Mouse (Mus musculus): ENCODE data around the gene Rarg. TPM values are rescaled to one million over a fixed set of nuclear protein-coding genes. Genes with fewer than 3 reads are reported as not detected.

Gene Rarg
- total RNA-seq (2021) (10 to 100 TPM; 21.0 to 35.8 TPM), polyA plus RNA-seq (2012; rRNA removed) (29.9 and 32.4 TPM in 2 replicates)
- long read RNA-seq, transcript Rarg-202 (8 exons, 2,718 nt), result major isoform, 5 of 14 reads
- long read RNA-seq, partial matches to known transcripts, result 3 of 14 reads
- long read RNA-seq, other reads (novel, unspliced or antisense), result 3 of 14 reads

DNA sequence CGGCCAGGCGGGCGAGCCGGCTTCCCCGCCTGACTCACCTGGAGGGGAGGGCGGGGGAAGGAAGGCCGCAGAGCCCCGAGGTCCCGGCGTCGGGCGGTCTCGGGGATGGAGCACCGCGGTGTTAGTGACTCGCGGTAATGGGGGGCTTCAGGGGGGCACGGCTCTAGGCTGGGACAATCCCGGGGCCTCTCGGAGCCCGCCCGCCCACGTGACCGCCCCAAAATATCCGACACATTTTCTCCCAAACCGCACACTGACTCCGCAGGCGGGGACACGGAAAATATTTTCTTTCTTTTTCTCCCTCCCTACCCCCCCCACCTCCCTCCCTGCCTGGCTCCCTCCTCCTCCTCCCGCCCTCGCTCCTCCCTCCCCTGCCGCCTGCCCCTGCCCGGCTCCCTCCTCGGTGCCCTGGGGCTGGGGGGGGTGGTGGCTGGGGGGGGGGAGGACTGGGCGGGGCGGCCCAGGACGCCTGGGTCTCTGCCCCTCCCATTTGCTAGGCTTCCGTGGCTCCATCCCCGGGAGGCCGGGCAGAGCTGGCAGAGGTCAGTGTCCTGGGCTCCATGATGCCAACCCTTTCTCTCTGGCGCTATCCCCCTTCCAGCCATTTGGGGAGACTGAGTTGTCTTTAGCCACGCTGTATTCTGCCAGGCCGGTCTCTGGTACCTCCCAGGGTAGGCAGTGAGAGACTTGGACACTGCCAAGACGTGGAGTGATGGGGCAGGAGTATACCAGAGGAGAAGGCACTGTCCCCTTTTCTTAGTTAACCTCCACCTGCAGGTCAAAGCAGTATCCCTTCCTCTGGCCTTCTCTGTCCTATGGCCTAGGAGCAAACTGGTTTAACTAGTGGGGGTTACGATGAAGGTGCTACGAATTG, at the start of gene Rarg:
Rarg (minus strand) TSS at position 316 of the 874 bp plus-strand sequence.
- DNase-seq, result peak; percentile 75

DNA sequence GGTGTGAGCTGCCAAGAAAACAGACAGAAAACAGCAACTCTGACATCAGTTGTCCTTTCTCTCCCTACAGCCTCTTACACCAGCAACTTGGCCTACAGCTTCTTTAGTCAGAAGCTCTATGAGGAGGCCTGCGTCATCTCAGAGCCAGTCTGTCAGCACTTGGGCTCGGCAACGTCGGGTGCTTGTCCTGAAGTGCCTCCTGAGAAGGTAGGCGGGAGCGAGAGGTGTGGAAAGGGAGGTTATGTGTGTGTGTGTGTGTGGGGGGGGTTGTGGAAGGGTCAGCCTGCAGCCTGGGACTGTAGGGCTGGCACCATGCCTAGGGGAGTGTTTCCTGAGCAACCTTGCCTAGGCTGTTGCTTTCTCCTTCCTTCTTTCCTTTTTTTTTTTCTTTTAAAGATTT, 45.2 kb upstream of the Rarg start:
- no peak for DNase-seq

GRCm38 (mm10) chr15:102296368-102297006, 39.2 kb upstream of the Rarg start:
- no peak for DNase-seq

DNA sequence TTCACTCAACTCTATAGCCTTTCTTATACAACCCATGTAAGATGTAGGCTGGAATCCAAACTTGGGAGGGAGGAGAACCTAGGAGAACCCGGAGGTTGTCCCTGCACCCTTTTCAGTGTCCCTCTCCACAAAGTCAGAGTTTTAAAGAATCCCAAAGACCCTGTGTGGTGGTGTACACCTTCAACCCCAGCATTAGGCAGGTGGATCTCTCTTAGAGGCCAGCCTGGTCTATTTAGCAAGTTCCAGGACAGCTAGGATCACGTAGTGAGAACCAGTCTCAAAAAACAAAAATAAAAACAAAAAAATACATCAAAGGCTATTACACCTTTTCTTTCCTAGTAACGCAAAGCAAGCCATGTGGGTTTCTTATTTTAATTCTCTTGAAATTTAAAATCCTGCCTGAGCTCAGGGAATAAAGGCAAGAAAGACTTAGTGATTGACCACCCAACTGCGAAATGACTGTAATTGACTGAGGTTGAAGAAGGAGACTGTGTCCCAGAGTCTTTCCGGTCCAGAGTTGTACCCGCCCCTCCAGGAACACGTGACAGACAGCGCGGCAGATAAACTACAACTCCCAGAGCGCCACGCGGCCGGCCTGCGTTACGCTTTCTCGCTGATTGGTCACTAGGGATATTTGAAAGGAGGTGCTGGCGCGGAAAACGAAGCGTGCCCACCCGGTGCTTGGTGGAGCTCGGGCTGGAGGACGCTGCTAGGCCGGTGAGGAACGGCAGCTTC, 38.5 kb upstream of the Rarg start, which contains the start of gene Espl1:
Espl1 (plus strand) TSS at position 634 of the 735 bp plus-strand sequence.
- DNase-seq, result peak; percentile 93

DNA sequence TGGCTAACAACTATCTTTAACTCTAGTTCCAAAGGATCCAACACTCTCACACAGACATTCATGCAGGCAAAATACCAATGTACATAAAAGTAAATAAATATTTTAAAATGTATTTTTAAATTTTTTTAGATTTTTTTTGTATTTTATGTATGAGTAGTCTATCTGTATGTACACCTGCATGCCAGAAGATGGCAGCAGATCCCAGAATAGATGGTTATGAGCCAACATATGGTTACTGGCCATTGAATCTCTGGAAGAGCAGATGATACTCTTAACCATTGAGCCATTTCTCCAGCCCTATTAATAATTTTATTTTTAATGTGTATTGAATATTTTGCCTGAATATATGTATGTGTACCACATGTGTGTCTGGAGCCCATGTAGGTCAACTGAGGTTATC, 30.1 kb upstream of the Rarg start:
- peak; percentile 25 for DNase-seq

- no peak for DNase-seq
These were observed 26.3 kb upstream of the Rarg start for GRCm38 (mm10) chr15:102283648-102284047.

- no peak for DNase-seq
These were observed 25.4 kb upstream of the Rarg start for GRCm38 (mm10) chr15:102282463-102283292.

DNA sequence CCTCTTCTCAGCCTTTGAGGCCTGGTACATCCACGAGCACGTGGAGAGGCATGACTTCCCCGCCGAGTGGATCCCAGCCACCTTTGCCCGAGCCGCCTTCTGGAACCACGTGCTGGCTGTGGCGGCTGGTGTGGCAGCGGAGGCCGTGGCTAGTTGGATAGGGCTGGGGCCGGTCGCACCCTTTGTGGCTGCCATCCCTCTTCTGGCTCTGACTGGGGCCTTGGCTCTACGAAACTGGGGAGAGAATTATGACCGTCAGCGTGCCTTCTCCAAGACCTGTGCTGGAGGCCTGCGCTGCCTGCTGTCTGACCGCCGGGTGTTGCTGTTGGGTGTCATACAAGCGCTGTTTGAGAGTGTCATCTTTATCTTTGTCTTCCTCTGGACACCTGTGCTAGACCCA, 23.3 kb upstream of the Rarg start:
- no peak for DNase-seq

GRCm38 (mm10) chr15:102279783-102280520, 22.6 kb upstream of the Rarg start:
- DNase-seq, result no peak

DNA sequence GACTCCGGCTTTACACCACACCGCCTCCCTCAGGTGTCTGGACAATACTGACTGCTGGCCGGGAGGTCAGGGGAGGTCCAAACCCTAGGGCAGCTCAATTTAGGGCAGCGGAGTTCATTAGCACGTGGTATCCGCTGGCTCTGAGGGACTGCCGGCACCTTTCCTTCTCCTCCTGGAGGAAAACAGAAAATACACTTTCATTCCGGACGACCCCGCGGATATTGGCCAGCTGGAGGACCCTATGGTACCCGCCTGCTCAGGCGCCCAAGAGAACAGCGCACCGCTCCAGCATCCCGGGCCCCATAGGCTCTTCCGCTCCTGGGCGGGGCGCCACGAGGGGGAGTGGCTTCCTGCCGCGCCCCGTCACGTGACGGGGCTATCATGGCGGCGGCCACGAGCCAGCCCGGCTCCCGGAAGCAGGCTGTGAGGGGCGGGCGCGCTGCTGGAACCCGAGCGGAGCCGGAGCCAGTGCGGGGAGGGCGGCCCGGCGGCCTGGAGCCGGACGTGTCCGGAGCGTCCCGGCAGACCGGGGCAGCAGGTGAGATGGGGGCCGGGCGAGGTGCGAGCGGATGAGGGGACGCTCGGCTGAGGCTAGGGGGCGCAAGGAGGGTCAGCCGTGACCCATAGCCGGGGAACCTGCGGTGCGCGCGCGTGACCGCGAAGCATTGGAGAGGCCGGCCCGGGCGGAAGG, 21.9 kb upstream of the Rarg start, which contains the start of gene Mfsd5:
Mfsd5 (plus strand) TSS at position 363 of the 691 bp plus-strand sequence.
- DNase-seq, result peak; percentile 92

DNA sequence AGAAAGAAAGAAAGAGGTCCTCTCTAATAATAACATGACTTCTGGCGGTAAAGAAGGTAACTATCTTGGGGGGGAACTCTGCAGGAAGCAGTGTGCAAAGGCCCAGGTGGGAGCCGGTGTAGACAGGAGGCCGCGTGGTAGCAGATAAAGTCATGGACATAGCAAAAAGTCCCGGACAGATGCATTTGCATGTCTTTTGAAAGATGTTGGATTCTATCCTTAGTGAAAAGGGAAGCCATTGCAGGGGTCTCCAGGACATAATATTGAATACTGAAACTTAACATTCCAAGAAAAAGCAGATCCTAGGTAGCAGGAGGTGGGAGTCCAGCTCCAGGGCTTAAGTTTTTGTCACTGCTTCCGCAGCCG, 21.4 kb upstream of the Rarg start:
- no peak for DNase-seq

DNA sequence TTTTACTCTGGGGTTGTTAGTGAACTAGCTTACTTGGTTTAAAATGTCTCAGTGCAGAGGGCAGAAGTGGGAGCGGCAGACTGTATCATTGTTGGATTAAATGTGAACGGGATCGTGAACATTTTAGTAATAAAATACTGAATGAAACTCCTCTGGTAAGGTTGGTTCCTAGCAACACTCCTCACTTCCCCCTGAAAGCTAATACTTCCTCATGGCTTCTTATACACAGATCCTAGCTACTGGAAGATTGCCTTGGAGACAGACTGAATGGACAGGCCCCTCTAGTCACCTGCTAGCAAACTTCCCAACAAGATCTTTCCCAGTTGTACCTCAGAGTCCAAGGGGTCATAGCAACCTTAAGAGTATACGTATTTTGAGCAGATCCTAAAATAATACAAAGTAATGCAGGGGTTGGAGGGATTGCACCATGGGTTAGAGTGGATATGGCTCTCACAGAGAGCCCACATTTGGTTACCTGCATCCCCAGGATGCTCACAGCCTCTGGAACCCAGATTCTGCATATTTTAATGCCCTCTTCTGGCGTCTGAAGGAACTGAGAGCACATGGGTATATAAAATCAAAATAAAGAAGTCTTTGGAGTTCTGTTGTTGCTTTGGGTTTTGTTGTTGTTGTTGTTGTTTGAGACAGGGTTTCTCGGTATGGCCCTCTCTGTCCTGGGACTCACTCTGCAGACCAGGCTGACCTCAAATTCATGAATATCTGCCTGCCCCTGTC, 16.8 kb upstream of the Rarg start:
- no peak for DNase-seq

GRCm38 (mm10) chr15:102271441-102271840, 14.1 kb upstream of the Rarg start:
- DNase-seq, result no peak

GRCm38 (mm10) chr15:102270274-102270960, 13.1 kb upstream of the Rarg start, which contains the start of gene Gm9918:
Gene Gm9918, plus strand, starts transcription at chr15:102270563.
- no peak for DNase-seq

DNA sequence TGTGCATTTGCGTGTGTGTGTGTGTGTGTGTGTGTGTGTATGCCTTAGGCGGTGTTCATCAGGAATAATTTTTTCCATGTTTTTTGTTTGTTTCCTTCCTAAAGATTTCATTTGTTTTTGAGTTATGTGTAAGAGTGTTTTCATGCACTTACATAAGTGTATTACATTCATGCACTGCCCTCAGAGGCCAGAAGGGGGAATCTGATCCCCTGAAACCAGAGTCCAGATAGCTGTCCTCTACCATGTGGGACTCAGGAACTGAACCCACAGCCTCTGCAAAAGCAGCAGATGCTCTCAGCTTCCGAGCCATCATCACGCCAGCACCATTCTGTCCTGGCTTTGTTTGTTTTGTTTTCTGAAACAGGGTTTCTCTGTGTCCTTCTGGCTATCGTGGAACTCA, 8.2 kb upstream of the Rarg start:
- no peak for DNase-seq

GRCm38 (mm10) chr15:102263037-102263436, 5.7 kb upstream of the Rarg start:
- no peak for DNase-seq

- DNase-seq, result no peak
These were observed 5.3 kb upstream of the Rarg start for GRCm38 (mm10) chr15:102262582-102262981.

DNA sequence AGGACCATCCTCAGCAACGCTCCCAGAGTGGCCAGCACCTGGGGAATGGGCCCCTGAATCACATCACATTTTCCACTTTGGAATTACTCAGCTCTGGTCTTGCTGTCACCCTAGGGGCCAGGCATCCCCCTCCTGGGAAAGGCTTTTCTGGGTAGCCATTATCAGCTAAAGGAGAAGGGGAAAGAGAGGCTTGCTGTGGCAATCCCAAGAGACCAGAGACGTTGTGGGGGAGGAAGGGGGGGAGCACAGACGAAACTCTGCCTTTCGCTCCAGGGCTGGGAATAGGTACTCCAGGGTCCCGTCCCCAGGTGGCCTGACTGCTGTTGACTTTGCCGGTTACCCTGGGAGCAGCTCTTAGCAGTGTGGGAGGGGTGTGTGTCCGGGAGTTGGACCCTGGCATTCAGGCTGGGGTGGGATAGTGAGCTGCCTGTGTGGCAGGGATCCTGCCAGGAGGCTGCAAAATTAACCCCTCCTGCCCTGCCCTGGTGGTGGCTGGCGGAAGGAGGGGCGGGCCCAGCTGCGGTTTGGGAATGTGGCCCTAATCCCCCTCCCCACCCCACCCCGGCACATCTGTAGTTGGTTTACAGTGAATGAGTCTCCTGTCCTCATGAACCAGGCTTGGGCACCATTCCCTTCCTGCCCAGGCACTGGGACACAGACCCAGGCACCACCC, 1.4 kb upstream of the Rarg start:
- no peak for DNase-seq
